Mouse (Mus musculus): ENCODE results near the gene Akap13.
A peak's percentile ranks its signal among the peaks of the same experiment; 100 is the strongest.

Gene Akap13

DNA sequence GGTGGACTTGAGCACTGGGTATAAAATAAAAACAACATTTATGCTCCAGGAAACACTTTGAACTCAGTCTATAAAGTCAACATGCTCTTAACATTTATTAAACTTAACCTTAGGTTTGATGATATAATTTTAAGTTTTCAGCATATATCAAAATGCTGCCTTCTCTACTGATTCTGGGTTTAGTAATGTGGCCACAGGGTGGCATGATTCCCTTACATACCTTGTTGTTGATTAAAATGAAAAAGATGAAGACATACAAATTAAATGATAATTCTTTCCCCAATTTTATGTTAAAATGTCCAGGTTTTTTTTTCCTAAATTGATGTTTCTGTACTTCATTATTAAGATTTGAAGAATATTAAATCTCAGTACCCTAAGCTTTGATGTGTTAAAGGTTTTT lies 113.5 kb downstream of the Akap13 start:
- no peak for DNase-seq

DNA sequence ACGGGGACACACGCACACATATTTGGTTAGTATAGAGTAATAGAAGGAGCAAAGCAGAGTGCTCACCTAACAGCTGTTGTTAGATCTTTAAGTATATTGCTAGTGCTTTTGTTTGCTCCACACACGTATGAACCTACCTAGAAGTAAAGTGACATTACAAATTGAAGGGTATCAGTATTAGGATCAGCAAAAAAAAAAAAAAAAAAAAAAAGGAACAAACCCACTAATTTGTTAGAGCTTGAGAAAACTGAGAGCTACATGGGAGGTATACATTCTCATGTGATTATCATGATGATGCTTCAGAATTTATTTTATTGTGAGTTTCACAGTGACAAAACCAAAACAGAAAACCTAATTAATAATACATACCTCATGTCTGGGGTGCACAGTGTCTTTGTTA lies 114.9 kb downstream of the Akap13 start:
- no peak for DNase-seq

DNA sequence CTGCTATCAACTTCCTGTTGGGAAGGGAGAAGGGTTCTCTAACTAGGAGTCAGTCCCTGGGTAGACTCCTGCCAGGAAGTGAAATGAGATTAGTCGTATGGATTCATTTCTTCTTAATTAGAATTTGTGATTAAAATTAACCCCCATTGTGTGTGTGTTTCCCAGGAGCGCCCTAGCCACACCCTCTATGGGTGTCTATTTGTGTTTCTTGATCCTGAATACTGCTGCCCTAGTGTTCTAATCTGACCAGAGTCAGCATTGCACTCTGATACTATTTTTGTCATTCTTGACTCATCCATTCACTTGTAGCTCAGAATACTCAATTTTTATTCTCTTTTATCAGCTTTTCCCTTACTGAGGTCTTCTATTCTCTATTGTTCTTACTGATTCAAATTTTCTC lies 115.7 kb downstream of the Akap13 start:
- DNase-seq = no peak

DNA sequence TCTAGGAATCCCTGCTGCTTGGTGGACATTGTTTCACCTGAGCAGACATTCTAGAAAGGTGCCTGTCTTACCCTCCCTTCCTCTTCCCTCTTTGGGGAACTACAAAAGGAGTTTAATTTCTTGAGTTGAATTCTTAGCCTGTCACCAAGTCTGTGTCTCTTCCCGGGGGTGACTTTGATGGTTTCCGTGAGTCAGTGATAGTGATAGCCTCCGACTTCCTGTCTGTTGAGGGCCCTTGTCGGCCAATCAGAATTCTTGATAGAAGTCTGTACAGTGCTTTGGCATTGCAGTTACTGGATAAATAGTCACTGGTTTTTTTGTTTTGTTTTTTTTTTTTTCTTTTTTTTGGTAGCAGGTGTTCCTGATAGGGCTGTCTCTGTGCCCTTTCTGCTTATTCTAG lies 116.8 kb downstream of the Akap13 start:
- DNase-seq = no peak

DNA sequence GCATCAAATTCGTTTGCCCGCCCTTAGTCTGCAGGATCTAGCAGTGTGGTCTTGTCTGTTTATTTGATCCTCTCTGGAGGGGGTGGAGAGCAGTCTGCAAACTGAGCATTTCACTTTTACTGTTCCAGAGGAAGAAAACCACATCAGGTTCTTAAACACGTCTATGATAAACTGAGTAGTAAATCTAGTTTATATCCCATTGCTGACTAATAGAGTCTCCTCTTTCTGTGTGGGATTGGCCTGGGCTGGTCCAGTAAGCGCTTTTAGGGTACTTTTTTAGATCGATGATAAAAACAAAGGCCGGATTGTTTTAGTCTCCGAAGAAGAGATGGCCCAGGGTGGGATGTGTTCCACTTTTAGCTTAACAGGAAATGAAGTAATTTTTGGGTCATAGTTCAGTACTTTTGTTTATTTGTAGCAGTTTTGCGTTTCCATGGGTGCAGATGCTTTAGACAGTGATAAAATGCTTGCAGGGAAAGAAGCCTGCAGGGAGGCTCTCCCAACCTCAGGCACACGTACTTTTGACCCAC lies 119.9 kb downstream of the Akap13 start:
- no peak for DNase-seq

DNA sequence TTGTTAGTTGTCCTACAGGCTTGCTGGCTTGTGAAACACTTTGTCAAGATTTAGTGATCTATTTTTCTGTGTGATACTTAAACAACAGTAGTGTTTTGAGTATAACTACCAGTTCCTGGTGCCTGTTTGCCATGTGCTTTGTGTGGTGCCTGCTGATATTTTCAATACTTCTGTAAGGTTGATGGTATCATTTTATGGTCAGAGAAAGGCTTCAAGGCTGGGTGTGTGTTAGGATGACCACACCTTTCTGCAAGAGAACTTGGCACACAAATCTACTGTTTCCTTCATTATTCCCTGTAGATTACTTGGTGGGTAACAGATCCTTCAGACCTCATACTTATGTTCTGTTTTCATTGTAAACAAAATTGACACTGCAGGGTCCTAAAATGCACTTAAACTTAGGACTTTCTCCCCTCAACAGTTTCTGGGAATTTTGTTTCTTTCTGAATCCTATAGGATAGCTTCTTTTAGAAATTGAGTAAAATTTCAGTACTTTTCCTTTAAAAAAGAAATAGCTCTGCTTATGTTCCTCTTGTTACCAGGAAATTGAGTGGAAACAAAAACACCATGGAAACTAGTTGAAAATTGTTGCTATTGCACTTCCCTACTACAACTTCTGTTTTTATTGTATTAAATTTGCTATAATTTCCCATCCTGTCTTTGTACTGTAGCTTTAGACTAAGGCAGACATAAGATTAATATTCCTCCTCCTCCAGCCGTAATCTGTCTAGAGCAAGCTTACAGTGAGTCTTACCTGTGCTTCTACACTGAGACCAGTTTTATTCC lies 120.7 kb downstream of the Akap13 start:
- no peak for DNase-seq

DNA sequence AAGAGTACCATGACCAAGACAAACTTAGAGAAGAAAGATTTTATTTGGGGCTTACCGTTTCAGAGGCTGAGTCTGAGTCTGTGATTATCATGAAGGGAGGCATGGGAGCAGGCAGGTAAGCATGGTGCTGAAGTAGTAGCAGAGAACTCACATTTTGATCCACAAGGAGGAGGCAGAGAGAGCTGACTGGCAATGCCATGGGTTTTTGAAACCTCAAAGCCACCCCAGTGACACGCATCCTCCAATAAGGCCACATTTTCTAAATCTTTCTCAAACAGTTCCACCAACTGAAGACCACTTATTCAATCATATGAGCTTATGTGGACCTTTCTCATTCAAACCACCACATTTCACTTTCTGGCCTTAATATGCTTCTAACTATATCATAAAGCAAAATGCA lies 121.5 kb downstream of the Akap13 start:
- DNase-seq = no peak

DNA sequence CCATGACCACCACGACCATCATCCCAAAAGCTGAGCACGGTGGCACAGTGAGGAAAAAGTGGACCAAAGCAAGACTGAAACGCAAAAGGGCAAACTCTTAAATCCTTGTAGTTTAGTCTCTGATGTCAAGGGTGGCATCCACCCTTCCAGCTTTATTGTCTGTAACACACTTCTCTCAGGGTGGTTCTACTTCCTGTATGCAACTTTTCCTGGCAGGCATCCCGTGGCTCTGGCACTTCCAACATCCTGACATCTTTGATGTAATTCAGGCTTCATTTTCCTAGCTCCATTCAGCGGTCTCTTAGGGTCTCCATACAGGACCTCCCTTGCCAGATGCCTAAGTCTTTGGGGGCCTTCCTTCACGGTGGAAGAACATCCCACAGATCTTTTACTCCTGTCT lies 122.0 kb downstream of the Akap13 start:
- DNase-seq = no peak

GRCm38 (mm10) chr7:75578647-75579046 lies 123.3 kb downstream of the Akap13 start:
- DNase-seq = no peak

DNA sequence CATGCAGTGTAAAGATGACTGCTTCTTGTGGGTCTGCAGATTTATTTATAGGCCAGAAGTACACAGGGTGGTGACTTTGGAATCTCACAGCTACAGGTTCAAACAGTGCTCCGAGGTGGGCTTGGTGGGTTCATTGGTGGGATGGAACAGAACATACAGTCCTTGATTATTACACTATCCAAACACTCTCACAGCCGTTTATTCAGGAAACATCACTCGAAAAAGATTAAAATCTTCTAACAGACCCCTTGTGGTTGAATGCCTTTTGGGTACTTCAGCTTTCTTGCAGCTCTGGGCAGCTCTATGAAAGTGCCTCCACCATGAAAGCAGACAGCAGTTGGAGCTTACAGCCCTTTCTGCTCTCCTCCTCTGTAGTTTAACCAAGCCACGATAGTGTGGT lies 126.8 kb downstream of the Akap13 start:
- DNase-seq = no peak

DNA sequence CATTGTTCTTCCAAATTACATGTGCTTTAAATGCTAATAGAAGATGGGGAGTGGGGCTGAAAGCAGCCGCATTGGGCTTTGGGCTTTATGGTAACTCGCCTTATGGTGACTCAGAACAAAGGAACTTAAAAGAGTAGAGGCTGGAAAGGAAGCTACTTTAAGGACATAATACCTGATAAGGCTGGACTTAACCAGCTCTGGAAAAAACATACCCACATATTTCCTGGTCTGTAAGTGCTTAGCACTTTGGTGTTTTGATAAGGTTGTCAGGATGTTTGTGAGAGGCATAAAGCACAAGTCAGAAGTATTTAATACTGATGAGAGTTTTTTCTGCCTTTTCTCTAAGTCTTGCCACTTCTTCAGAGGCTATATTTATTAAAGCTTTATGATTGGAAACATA lies 128.8 kb downstream of the Akap13 start:
- no peak for DNase-seq

- DNase-seq = no peak
Measured at GRCm38 (mm10) chr7:75585409-75585808, 130.1 kb downstream of the Akap13 start.

DNA sequence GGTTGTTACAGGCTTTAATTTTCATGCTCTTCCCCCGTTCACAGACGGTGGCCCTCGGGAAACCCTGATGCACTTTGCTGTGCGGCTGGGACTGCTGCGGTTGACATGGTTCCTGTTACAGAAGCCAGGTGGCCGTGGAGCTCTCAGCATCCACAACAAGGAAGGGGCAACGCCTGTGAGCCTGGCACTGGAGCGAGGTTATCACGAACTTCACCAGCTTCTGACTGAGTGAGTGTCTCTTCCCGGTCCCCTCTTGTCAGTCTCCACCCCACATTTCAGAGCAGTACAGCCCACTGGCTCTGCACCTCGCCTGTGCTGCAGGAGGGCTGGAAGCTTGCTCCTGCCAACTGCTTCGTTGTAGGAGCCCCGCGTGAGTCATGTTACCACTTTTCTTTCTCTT lies 130.8 kb downstream of the Akap13 start:
- no peak for DNase-seq

- no peak for DNase-seq
Measured at GRCm38 (mm10) chr7:75587727-75588126, 132.4 kb downstream of the Akap13 start.

DNA sequence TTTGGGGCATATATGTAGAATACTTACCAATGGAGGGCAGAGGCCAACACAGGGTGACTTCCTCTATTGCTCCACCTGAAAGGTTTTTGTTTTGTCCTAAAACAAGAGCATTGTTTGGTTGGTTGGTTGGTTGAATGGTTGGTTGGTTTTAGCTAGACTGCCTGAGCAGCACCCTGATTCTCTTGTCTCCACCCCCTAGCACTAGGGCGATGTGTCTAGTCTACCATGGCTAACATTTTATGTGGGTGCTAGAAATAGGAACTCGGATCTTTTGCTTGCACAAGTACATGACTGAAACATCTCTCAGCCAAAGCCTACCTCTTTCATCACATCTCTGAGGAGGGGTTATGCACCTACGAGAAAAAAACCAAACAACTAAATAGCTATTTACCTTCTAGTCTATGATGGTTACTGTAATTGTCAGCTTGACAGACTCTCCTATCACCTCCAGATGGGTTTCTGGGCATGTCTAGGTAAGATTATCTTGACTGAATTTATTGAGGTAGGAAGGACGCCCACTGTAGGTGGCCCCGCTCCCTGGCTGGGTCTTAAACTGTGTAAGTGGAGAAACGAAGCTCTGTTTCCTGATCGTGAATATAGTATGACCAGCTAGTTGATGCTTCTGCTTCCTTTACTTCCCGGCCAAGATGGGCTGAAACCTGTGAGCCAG lies 134.1 kb downstream of the Akap13 start:
- DNase-seq = no peak

DNA sequence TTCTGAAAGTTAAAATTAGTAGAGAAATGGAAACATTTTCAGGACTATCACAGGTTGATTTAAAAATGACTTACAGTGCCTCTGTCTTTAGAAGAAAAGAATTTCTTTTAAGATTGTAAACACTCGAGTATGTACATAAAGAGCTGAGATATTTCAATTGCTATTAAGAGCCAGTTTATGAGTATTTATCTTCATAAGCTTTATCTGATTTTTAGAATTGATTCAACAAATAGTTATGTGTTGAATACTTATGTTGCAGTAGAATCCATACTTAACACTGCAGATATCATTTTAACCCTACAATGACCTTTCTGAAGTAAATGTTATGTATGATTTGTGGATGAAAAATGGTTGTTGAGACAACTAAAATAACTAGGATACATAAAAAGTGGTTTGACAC lies 136.6 kb downstream of the Akap13 start:
- DNase-seq = no peak

GRCm38 (mm10) chr7:75594801-75595200 lies 139.5 kb downstream of the Akap13 start:
- peak; percentile 56 to 68 for DNase-seq

- DNase-seq = no peak
Measured at GRCm38 (mm10) chr7:75595268-75595667, 139.9 kb downstream of the Akap13 start.

DNA sequence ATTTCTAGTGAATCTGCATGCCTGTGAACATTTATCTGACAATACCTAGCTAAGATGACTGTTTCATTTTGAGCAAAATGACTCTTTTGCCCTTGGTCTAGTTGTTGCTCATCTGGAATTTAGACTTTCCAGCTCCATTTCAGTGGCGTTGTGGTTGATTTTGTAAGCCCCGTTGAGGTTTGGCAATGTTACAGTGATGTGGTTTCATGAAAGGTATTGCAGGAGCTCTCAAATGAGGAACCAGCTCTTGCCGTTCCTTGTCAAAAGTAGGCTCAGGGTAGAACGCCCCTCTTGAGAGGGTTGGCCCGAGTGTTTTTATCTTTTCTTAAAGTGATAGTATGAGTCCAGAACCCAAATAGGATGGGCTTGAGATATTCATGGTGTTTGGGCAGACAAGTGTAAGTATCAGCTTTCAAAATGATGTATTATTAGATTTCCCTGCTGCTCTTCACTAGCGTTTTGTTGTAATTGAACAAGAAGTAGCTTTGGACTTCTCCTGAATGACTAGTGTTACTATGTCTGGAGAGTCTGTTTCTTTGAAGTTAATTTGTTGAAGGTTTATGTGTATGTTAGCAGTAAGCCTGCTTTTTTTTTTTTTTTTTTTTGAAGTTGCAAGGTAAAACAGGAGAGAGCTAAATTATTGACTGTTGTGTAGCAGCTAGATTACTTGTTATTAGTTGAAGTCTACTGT lies 140.9 kb downstream of the Akap13 start:
- DNase-seq = no peak

- DNase-seq = no peak
Measured at GRCm38 (mm10) chr7:75597840-75598239, 142.5 kb downstream of the Akap13 start.

DNA sequence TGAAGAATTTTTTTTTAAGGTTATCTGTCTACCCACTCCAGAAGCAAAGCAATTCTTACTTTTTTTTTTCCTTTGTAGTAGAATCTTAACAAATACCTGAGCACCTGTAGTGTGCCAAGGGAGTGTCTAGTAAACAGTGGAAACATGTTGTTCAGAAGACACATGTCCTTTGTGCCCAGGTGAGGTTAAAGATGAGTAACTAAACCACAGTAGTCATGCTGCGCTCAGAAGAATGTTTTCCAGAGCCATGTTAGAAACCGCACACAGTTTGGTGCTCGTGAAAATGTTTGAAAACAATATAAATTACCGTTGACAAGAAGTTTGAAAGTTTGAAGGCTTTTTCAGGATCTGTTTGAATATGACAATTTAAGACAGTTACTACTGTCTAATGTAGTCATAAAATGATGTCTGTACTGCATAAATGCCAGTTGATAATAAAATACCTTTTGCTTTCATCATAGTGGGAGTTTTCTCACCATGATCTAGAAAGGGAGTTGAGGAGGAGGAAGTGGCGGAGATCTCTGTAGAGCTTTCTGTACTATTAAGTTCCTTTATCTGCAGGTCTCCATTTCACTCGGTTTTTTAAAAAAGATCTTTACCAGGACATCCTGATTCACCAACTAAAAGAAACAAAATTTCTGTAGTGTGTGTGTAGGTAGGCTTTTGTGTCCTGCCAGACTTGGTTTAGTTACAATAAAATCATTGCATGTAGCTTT lies 145.2 kb downstream of the Akap13 start:
- no peak for DNase-seq

DNA sequence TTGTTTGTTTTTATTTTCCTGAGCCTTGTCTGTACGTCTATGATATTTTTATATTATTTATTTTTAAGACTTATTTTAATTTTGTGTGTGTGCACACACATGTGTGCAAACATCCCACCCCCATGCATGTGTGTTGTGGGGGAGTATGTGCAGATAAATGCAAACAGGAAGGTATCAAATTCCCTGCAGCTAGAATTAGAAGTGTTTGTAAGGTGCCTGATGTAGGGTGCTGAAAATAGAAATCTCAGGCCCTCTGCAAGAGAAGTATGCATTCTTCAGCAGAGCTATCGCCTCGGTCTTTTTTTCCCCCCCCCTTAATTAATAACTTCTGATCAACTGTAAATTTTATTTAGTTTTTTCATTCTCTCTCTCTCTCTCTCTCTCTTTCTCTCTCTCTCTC lies 151.9 kb downstream of the Akap13 start:
- DNase-seq = no peak

DNA sequence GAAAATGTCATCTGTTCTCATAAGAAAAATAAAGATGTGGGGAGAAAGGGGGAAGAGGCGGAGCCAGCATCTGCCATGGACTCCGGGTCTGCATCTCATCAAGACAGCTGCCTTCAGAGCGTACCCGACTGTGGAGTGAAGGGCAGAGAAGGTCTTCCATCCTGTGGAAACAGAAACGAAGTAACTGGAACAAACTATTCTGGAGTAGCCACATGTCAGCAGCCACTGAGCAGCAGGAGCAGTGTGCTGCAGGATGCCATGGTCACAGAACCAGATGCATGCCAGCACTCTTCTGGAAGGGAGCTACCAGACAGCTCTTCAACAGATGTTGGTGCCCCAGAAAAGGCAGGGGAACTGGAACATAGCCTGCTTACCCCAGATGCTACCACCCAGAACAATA lies 153.4 kb downstream of the Akap13 start:
- no peak for DNase-seq

Measured in cerebellum, postnatal 14 days (tissue).